Mouse (Mus musculus) liver, embryonic 14.5 days (tissue): ENCODE results near the gene Ssu72.

Experiments used
- CTCF ChIP-seq: IDR thresholded peaks from 2 replicates; pipeline ENCODE4 v1.5.1; 2016; ENCODE audit warnings: antibody characterized with exemption, low read depth, control low read depth
- EP300 ChIP-seq: IDR thresholded peaks from 2 replicates; pipeline ENCODE4 v1.6.1; 2016; ENCODE audit warnings: antibody characterized with exemption, low read depth

DNA sequence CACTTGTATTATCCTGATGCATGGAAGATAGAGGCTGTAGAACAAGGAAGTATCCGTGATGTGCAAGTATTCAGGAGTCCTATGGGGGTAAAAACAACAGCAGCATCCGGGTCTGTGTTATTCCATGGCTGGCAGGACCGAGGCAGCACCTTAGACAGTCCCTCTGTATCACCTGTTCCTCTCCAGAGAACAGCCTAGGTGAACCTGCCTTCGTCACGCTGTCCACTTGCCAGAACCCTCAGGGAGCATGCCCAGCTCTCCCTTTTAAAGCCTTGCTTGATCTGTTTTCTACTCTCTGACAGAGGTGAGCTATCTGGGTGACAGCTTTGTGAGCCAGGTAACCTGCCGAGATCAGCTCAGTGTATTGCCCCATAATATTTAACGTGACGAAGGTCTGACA, 39.9 kb downstream of the Ssu72 start:
- TF ChIP-seq CTCF (no peak), EP300 (no peak)
